Mouse (Mus musculus) midbrain, postnatal 0 days (tissue): ENCODE measurements around the gene Frmd4b. TPM values are rescaled to one million over a fixed set of nuclear protein-coding genes. Genes with fewer than 3 reads are reported as not detected.

ENCODE experiments used
- ATAC-seq: fragments of 200-750 bp; cut with Nextera tagmentation; 2 replicates; pipeline ENCODE4 v1.8.0; 2017; ENCODE audit warnings: moderate number of reproducible peaks, mild to moderate bottlenecking, moderate TSS enrichment, moderate library complexity; ENCODE audit not compliant: low FRiP score
- DNase-seq: peaks from one replicate; pipeline ENCODE4 v3.0.0-alpha.2; 2015; ENCODE audit warnings: low spot score
- H3K27ac ChIP-seq: fragments of 300-500 bp; sonication (generic); 2 replicates; pipeline ENCODE4 v1.5.1; 2014; ENCODE audit warnings: low read depth, mild to moderate bottlenecking, low read length, mixed read lengths
- H3K27me3 ChIP-seq: fragments of 300-500 bp; sonication (generic); 2 replicates; pipeline ENCODE4 v1.6.1; 2014; ENCODE audit warnings: low read length, control low read depth, mixed read lengths; ENCODE audit not compliant: insufficient read depth
- H3K36me3 ChIP-seq: fragments of 300-500 bp; sonication (generic); 2 replicates; pipeline ENCODE4 v1.6.1; 2014; ENCODE audit warnings: low read length, control low read depth, mixed read lengths; ENCODE audit not compliant: insufficient read depth
- H3K4me1 ChIP-seq: fragments of 300-500 bp; sonication (generic); 2 replicates; pipeline ENCODE4 v1.6.1; 2014; ENCODE audit warnings: mild to moderate bottlenecking, control low read depth, antibody characterized with exemption, low read length, mixed read lengths; ENCODE audit not compliant: insufficient read depth
- H3K4me2 ChIP-seq: fragments of 300-500 bp; sonication (generic); 2 replicates; pipeline ENCODE4 v1.6.1; 2014; ENCODE audit warnings: low read depth, mild to moderate bottlenecking, low read length, mixed read lengths; ENCODE audit not compliant: poor library complexity, severe bottlenecking
- H3K4me3 ChIP-seq: fragments of 300-500 bp; sonication (generic); 2 replicates; pipeline ENCODE4 v1.5.1; 2014; ENCODE audit warnings: low read depth, mild to moderate bottlenecking, low read length, moderate library complexity
- H3K9ac ChIP-seq: fragments of 300-500 bp; sonication (generic); replicated peaks from 2 replicates; pipeline ENCODE4 v1.6.1; 2014; ENCODE audit warnings: mild to moderate bottlenecking, low read length, moderate library complexity, mixed read lengths; ENCODE audit not compliant: poor library complexity, severe bottlenecking
- H3K9me3 ChIP-seq: fragments of 300-500 bp; sonication (generic); 2 replicates; pipeline ENCODE4 v1.6.1; 2016; ENCODE audit warnings: low read length, control low read depth
- CTCF ChIP-seq: IDR thresholded peaks from 2 replicates; pipeline ENCODE4 v1.5.1; 2016; ENCODE audit warnings: antibody characterized with exemption, mild to moderate bottlenecking
- WGBS: fragments of 180-500 bp; shearing (Covaris S2); extraction: QIAGEN DNeasy Blood & Tissue Kit; methylation state at CpG from one replicate; pipeline ENCODE4 v1.1.7; 2014; 5-methylcytosine and 5-hydroxymethylcytosine counted together
- polyA plus RNA-seq: library from polyadenylated mRNA; unstranded; fragments of >200 nt; fragmentation: Nextera tagmentation; extraction: Ambion mirVana; gene quantifications from 2 replicates; pipeline ENCODE4 v1.2.1, GENCODE M21; 2015
- total RNA-seq: library from RNA; depleted of rRNA; stranded (reverse); fragments of >200 nt; gene quantifications from 2 replicates; pipeline ENCODE4 v1.2.3, GENCODE M21; 2014

Frmd4b gene
- total and polyA plus RNA-seq, 2 experiments from 2014 or later = 7.9 to 20.7 TPM

DNA sequence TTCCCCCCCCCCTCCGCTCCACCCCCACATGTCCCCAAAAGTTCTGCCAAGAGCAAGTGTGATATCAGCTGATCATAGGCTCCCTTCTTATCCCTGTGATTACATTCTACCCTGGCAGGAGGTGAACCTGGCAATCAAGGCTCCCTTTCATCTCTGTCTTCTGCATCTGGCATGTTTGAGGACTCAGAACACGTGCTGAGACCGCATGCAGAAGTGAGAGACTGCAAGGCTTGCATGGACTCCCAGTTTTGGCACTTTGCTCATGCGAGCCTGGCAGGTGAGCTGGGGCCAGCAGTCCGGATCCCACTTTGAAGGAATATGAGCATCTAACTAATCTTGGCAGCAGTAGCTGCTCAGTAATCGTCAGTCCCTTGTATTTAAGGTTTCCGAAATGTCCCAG, 39.1 kb downstream of the Frmd4b start:
- no peaks in the 10 kb centered on the region for H3K4me1 ChIP-seq
- H3K9me3 ChIP-seq = no peaks in the 10 kb centered on the region
- H3K4me2 ChIP-seq = no peak overlapping the region
- no peak for ATAC-seq
- H3K27me3 ChIP-seq = no peaks in the 10 kb centered on the region
- H3K9ac ChIP-seq = no peak overlapping the region
- no peak overlapping the region for H3K27ac ChIP-seq
- TF ChIP-seq CTCF = no peak
- DNase-seq = peak; percentile 40
- no peak overlapping the region for H3K4me3 ChIP-seq
- WGBS = 67% methylated on average over 7 of the region's 7 CpGs
- H3K36me3 ChIP-seq = no peaks in the 10 kb centered on the region

GRCm38 (mm10) chr6:97577349-97577748, 40.0 kb downstream of the Frmd4b start:
- Histone ChIP-seq H3K27me3 (no peaks in the 10 kb centered on the region), H3K4me1 (no peaks in the 10 kb centered on the region), H3K4me2 (no peak overlapping the region), H3K9ac (no peak overlapping the region), H3K36me3 (no peaks in the 10 kb centered on the region), H3K9me3 (no peaks in the 10 kb centered on the region), H3K4me3 (no peak overlapping the region), H3K27ac (no peak overlapping the region)
- 57% methylated on average over 4 of the region's 4 CpGs for WGBS
- ATAC-seq = no peak
- DNase-seq = no peak
- no peak for TF ChIP-seq CTCF

GRCm38 (mm10) chr6:97576565-97577346, 40.6 kb downstream of the Frmd4b start:
- WGBS = 33% methylated on average over 7 of the region's 7 CpGs
- no peak overlapping the region for H3K4me3 ChIP-seq
- H3K4me2 ChIP-seq = no peak overlapping the region
- no peaks in the 10 kb centered on the region for H3K4me1 ChIP-seq
- H3K36me3 ChIP-seq = no peaks in the 10 kb centered on the region
- DNase-seq = peak; percentile 60
- no peaks in the 10 kb centered on the region for H3K9me3 ChIP-seq
- no peak overlapping the region for H3K27ac ChIP-seq
- 0 out of 2 replicates have a peak, but pooled peaks have one; percentile 41 for ATAC-seq
- no peak overlapping the region for H3K9ac ChIP-seq
- H3K27me3 ChIP-seq = no peaks in the 10 kb centered on the region
- TF ChIP-seq CTCF = no peak

GRCm38 (mm10) chr6:97576096-97576495, 41.2 kb downstream of the Frmd4b start:
- Histone ChIP-seq H3K9me3 (no peaks in the 10 kb centered on the region), H3K4me2 (no peak overlapping the region), H3K27me3 (no peaks in the 10 kb centered on the region), H3K9ac (no peak overlapping the region), H3K36me3 (no peaks in the 10 kb centered on the region), H3K27ac (no peak overlapping the region), H3K4me3 (no peak overlapping the region), H3K4me1 (no peaks in the 10 kb centered on the region)
- TF ChIP-seq CTCF = no peak
- WGBS = 76% methylated on average over 7 of the region's 7 CpGs
- DNase-seq (no peak), ATAC-seq (no peak)

DNA sequence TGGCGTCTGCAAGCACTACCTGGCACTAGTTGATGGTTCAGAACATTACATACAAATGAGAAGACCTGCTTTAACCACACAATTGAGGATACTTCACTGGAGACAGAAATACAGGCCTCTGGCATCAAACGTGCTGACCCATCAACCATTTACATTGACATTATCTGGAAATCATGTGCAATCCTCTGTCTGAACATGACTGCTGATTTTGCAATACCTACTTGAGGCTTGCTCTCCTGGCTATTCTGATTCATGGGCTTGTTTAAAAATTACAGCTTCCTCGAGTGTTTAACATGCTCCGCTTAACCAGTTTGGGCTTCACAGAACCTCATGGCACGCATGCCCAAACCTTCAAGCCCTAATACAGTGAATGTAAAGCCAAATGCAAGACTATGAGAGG, 42.4 kb downstream of the Frmd4b start:
- ATAC-seq = no peak
- no peaks in the 10 kb centered on the region for H3K36me3 ChIP-seq
- no peak overlapping the region for H3K9ac ChIP-seq
- H3K4me1 ChIP-seq = no peaks in the 10 kb centered on the region
- 97% methylated on average over 5 of the region's 5 CpGs for WGBS
- H3K4me3 ChIP-seq = no peak overlapping the region
- H3K9me3 ChIP-seq = no peaks in the 10 kb centered on the region
- no peak for DNase-seq
- H3K27ac ChIP-seq = no peak overlapping the region
- H3K4me2 ChIP-seq = no peak overlapping the region
- TF ChIP-seq CTCF = no peak
- H3K27me3 ChIP-seq = no peaks in the 10 kb centered on the region

DNA sequence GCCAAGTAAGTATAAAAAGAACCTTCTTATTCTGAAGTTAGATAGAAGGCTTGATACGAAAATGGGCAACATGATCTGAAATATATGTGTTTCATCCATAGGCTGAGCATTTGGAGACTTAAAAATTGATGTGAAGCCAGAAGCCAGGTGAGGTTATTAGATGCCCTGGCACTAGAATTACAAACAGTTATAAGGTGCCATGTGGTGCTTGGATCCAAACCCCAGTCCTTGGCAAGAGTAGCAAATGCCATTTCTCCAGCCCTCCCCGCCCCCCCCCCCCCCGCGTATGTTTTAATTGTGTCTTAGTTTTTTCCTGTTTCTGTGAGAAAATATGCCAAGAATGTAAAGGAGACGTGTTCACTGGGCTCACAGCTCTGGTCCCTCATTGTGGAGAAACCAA, 45.1 kb downstream of the Frmd4b start:
- Histone ChIP-seq H3K27me3 (no peaks in the 10 kb centered on the region), H3K4me1 (no peaks in the 10 kb centered on the region), H3K36me3 (no peaks in the 10 kb centered on the region), H3K9ac (no peak overlapping the region), H3K9me3 (no peaks in the 10 kb centered on the region), H3K27ac (no peak overlapping the region), H3K4me3 (no peak overlapping the region), H3K4me2 (no peak overlapping the region)
- 89% methylated on average over 5 of the region's 5 CpGs for WGBS
- TF ChIP-seq CTCF = no peak
- no peak for ATAC-seq
- DNase-seq = no peak
